Mouse (Mus musculus) lung, postnatal 0 days (tissue): ENCODE results near the gene Dact3.

ENCODE experiments used
- CTCF ChIP-seq: IDR thresholded peaks from 2 replicates; pipeline ENCODE4 v1.5.1; 2016; ENCODE audit warnings: antibody characterized with exemption, mild to moderate bottlenecking
- EP300 ChIP-seq: IDR thresholded peaks from 2 replicates; pipeline ENCODE4 v1.6.1; 2016; ENCODE audit warnings: antibody characterized with exemption, mild to moderate bottlenecking, control low read depth

- no peak for TF ChIP-seq EP300
- no peak for TF ChIP-seq CTCF
These were observed 32.5 kb upstream of the Dact3 start, which contains the start of gene Prkd2 for GRCm38 (mm10) chr7:16842645-16843063.
